Comparison of ENCODE assay signal across 11 mouse cellular contexts in genomic region chr4:126051617-126052016, GRCm38 (mm10). TPM values are rescaled to one million over a fixed set of nuclear protein-coding genes. Genes with fewer than 3 reads are reported as not detected.
DNase-seq lines count a peak whose midpoint lies in the region.
"Had no signal": no experiment of that assay in that cellular context is flagged by ENCODE, and none has a peak within 500 bp of the region (broad histone marks: within the 10 kb centered on the region; RNA-seq: fewer than 3 reads in every experiment).

No protein-coding gene starts in this region.

- intact Hi-C loops in gastrocnemius, postnatal 36 days (cut with DNase I): no loop called here

- peak; percentile 17 for DNase-seq in gastrocnemius, postnatal 25 days
- DNase-seq in gastrocnemius, postnatal 36 days: no peak
- DNase-seq in frontal cortex, adult 2 months (ENCODE audit: extremely low spot score in 1 of 2, low spot score in 1 of 2): peak; percentile 40 to 73
- peak; percentile 64 to 76 for DNase-seq in layer of hippocampus, postnatal 14 days (ENCODE audit: low spot score in 2 of 2)
- DNase-seq in lung, postnatal 25 days (ENCODE audit: low spot score): peak; percentile 56
- DNase-seq in urinary bladder, postnatal 14 days (ENCODE audit: low spot score): no peak
- DNase-seq in embryo, embryonic 10.5 days (ENCODE audit: low spot score): no peak
- DNase-seq in thymus, postnatal 0 days (ENCODE audit: low spot score): no peak
- DNase-seq: adrenal gland, postnatal 36 days; cerebellum, adult 9-11 months had no signal

RNA-seq across cellular contexts. Expression of gene Mrps15, which starts 4.9 kb away (rescaled TPM):
- 10 to 100 TPM; 65.8 to 68.8 TPM for total RNA-seq in gastrocnemius, postnatal 25 days (2021)
- 10 to 100 TPM; 69.8 to 74.3 TPM for total RNA-seq in gastrocnemius, postnatal 36 days (2021)
- polyA plus RNA-seq in frontal cortex, adult 2 months (2012; rRNA removed): 76.9 and 82.6 TPM in 2 replicates
- total RNA-seq in layer of hippocampus, postnatal 14 days (2021): 10 to 100 TPM; 46.6 to 47.9 TPM
- 118 and 143 TPM in 2 replicates for polyA plus RNA-seq in thymus, postnatal 0 days (2015; fragmentation: Nextera tagmentation; extraction: Ambion mirVana)

RNA-seq across cellular contexts. Expression of gene Oscp1, which starts 6.7 kb away (rescaled TPM):
- 1 to 10 TPM in 1 of 2 experiments, under 1 TPM in 1; 0.72 to 2.2 TPM for total RNA-seq in gastrocnemius, postnatal 25 days (2021)
- 1 to 10 TPM; 1.2 to 2.5 TPM for total RNA-seq in gastrocnemius, postnatal 36 days (2021)
- 19.7 and 22.3 TPM in 2 replicates for polyA plus RNA-seq in frontal cortex, adult 2 months (2012; rRNA removed)
- total RNA-seq in layer of hippocampus, postnatal 14 days (2021): 10 to 100 TPM; 45.5 to 49.0 TPM
- polyA plus RNA-seq in thymus, postnatal 0 days (2015; fragmentation: Nextera tagmentation; extraction: Ambion mirVana): 4.8 and 5.0 TPM in 2 replicates

RNA-seq across cellular contexts. Expression of gene Csf3r, which starts 27.3 kb away (rescaled TPM):
- under 1 TPM; 0.13 to 0.21 TPM for total RNA-seq in gastrocnemius, postnatal 25 days (2021)
- under 1 TPM; 0.30 to 0.41 TPM for total RNA-seq in gastrocnemius, postnatal 36 days (2021)
- 5.4 and 7.2 TPM in 2 replicates for polyA plus RNA-seq in frontal cortex, adult 2 months (2012; rRNA removed)
- total RNA-seq in layer of hippocampus, postnatal 14 days (2021): 1 to 10 TPM; 3.3 to 4.2 TPM
- 0.43 and 0.48 TPM in 2 replicates for polyA plus RNA-seq in thymus, postnatal 0 days (2015; fragmentation: Nextera tagmentation; extraction: Ambion mirVana)
- polyA plus RNA-seq: Patski had no signal

RNA-seq across cellular contexts. Expression of gene Lsm10, which starts 44.8 kb away (rescaled TPM):
- total RNA-seq in gastrocnemius, postnatal 25 days (2021): 1 to 10 TPM; 6.7 to 7.6 TPM
- total RNA-seq in gastrocnemius, postnatal 36 days (2021): 1 to 10 TPM; 5.8 to 7.6 TPM
- 25.3 and 26.7 TPM in 2 replicates for polyA plus RNA-seq in frontal cortex, adult 2 months (2012; rRNA removed)
- 10 to 100 TPM; 12.9 to 13.1 TPM for total RNA-seq in layer of hippocampus, postnatal 14 days (2021)
- 55.9 and 61.0 TPM in 2 replicates for polyA plus RNA-seq in thymus, postnatal 0 days (2015; fragmentation: Nextera tagmentation; extraction: Ambion mirVana)

RNA-seq across cellular contexts. Expression of gene Stk40, which starts 52.1 kb away (rescaled TPM):
- total RNA-seq in gastrocnemius, postnatal 25 days (2021): 10 to 100 TPM; 70.8 to 75.6 TPM
- total RNA-seq in gastrocnemius, postnatal 36 days (2021): 10 to 100 TPM; 74.6 to 80.1 TPM
- polyA plus RNA-seq in frontal cortex, adult 2 months (2012; rRNA removed): 18.9 and 22.2 TPM in 2 replicates
- 10 to 100 TPM; 20.8 to 21.3 TPM for total RNA-seq in layer of hippocampus, postnatal 14 days (2021)
- polyA plus RNA-seq in thymus, postnatal 0 days (2015; fragmentation: Nextera tagmentation; extraction: Ambion mirVana): 26.5 and 28.8 TPM in 2 replicates

Comparison
In these comparisons a context has a peak if more than half of its experiments do, and no peak if none do; other contexts are left out.
1. DNase-seq: peak in gastrocnemius, postnatal 25 days (single experiment), frontal cortex, adult 2 months (2 of 2), layer of hippocampus, postnatal 14 days (2 of 2) and lung, postnatal 25 days (single experiment); none in gastrocnemius, postnatal 36 days (0 of 2), urinary bladder, postnatal 14 days (single experiment), embryo, embryonic 10.5 days (single experiment) and thymus, postnatal 0 days (single experiment).
2. RNA of gene Oscp1, which starts 6.7 kb away (total RNA-seq): 45.5 to 49.0 TPM in layer of hippocampus, postnatal 14 days; 1.2 to 2.5 TPM in gastrocnemius, postnatal 36 days and 0.72 to 2.2 TPM in gastrocnemius, postnatal 25 days; every median in the first group is over 10 times any median in the second.